Mouse (Mus musculus) brown adipose tissue, adult 24 weeks (tissue): ENCODE measurements around the gene 4930474N05Rik. TPM values are rescaled to one million over a fixed set of nuclear protein-coding genes. Genes with fewer than 3 reads are reported as not detected.

Source experiments
- H3K27ac ChIP-seq: fragments of 200-500 bp; replicated peaks from 2 replicates; pipeline ENCODE4 v1.5.1; 2012; ENCODE audit warnings: low read depth, mild to moderate bottlenecking, low read length
- H3K4me1 ChIP-seq: fragments of 200-500 bp; 2 replicates; pipeline ENCODE4 v1.6.1; 2012; ENCODE audit warnings: low read length, mixed read lengths; ENCODE audit not compliant: control insufficient read depth, insufficient read depth, insufficient read length
- H3K4me3 ChIP-seq: fragments of 200-500 bp; 2 replicates; pipeline ENCODE4 v1.5.1; 2012; ENCODE audit warnings: low read depth, mild to moderate bottlenecking, low read length, moderate library complexity; ENCODE audit not compliant: insufficient read depth
- polyA plus RNA-seq: library from polyadenylated mRNA; stranded (reverse); fragments of >200 nt; gene quantifications from 2 replicates; pipeline ENCODE4 v1.2.4, GENCODE M21; 2012; ENCODE audit not compliant: missing spikeins, insufficient read depth, insufficient read length

The 4930474N05Rik gene
- polyA plus RNA-seq = not detected in 2 replicates

- no peaks in the 10 kb centered on the region for H3K4me1 ChIP-seq
- H3K27ac ChIP-seq = no peak within 1 kb of the TSS
- no peak within 1 kb of the TSS for H3K4me3 ChIP-seq
Measured at GRCm38 (mm10) chr14:36094617-36095016, at the start of gene 4930474N05Rik. Gene 4930474N05Rik, plus strand, starts transcription at chr14:36094917.

DNA sequence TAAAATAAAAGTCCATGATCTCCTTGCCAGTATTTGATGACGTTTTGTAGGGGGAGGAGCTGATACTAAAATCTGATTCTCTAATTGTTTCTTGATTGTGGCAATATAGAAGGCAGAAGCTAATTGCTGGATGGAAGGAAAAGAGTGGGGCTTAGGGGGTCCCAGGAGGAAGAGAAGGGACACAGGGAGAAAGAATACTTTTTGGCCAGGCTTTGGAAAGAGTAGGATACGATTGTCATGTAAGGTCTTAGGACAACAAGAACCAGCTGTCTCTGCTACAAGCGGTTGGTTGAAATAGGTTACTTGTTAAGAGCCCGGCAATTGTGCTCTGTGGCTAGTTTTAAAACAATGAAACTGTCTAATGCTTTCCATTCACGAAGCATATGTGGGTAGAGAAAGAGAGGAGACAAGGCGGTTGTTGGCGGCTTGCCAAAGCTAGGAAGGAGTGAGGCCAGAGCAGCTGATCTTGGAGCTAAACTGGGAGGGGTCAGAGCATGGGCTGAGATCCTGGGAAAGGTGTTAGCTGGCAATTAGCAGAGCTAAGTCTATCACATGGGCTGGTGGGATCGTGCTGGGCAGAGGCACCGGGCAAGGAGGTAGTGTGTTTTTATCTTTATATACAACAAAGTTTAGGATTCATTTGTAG lies 45.8 kb upstream of the 4930474N05Rik start:
- Histone ChIP-seq H3K4me1 (no peaks in the 10 kb centered on the region), H3K4me3 (no peak overlapping the region), H3K27ac (no peak overlapping the region)

- no peak overlapping the region for H3K4me3 ChIP-seq
- H3K4me1 ChIP-seq = no peaks in the 10 kb centered on the region
- no peak overlapping the region for H3K27ac ChIP-seq
Measured at GRCm38 (mm10) chr14:36053281-36053680, 41.4 kb upstream of the 4930474N05Rik start.

DNA sequence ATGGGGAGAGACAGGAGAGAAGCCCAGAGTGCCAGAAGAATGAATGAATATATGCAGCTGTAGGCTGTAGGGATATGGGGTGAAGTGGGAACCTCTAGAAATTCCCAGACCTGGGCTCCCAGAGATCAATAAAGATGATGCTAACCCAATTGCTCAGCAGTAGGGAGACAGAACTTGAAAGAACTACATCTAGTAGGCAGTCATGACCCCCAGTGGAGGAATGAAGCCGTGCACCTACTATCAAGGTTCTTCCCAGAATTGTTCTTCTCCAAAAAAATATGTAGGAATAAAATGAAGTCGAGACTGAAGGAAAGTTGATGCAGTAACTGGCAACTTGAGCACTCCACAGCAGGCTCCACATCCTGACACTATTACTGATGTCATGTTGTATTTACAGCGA lies 3.8 kb downstream of the 4930474N05Rik start:
- Histone ChIP-seq H3K4me1 (no peaks in the 10 kb centered on the region), H3K27ac (no peak overlapping the region), H3K4me3 (no peak overlapping the region)

GRCm38 (mm10) chr14:36099647-36100046 lies 4.9 kb downstream of the 4930474N05Rik start:
- Histone ChIP-seq H3K4me1 (no peaks in the 10 kb centered on the region), H3K4me3 (no peak overlapping the region), H3K27ac (no peak overlapping the region)

GRCm38 (mm10) chr14:36100731-36101130 lies 6.0 kb downstream of the 4930474N05Rik start:
- H3K4me3 ChIP-seq = no peak overlapping the region
- no peaks in the 10 kb centered on the region for H3K4me1 ChIP-seq
- no peak overlapping the region for H3K27ac ChIP-seq

DNA sequence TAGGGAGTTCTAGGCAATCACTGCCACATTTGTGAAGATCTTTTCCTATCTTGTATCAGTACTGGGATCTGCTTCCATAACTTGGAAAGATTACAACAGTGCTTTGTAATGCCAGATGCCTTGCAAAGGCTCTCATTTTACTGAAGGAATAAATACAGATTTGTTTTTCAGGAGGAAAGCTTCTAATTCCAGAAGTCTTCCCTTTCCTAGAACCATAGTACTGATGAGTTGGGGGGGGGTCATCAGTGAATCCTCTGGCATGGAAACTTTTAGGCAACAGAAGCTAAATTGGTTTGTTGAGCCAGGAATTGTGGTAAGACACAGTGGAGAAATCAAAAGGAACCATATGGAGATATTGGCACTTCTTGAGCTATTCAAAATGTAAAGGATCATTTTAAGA lies 19.8 kb downstream of the 4930474N05Rik start:
- no peaks in the 10 kb centered on the region for H3K4me1 ChIP-seq
- no peak overlapping the region for H3K4me3 ChIP-seq
- H3K27ac ChIP-seq = no peak overlapping the region

DNA sequence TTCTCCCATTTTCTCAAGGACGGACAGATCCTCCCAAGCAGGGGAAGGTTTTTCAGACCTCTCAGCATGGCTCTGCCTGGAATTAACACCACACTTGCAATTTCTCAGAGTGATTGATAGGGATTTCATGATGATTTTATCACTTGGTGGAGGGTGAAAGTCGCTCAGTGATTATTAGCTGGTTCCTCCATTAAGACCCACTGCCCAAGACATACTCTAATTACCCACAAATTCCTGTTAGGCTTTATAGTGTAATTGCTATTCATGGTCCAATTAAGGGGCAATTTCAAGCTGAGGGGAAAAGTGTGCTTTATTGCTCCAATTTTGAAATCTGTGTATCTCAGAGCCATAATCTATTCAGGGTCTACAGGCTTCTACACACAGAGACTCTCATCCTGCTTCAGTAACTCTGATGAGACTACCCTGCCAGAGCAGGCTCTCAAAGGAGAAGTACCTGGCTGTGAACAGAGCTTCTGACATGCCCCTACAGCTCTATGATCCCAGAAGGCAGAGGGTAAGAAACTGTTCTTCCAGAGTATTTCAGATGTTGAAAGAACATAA lies 29.1 kb downstream of the 4930474N05Rik start:
- H3K4me3 ChIP-seq = no peak overlapping the region
- H3K4me1 ChIP-seq = no peaks in the 10 kb centered on the region
- H3K27ac ChIP-seq = no peak overlapping the region

GRCm38 (mm10) chr14:36135749-36136148 lies 41.0 kb downstream of the 4930474N05Rik start:
- H3K4me3 ChIP-seq = no peak overlapping the region
- no peaks in the 10 kb centered on the region for H3K4me1 ChIP-seq
- no peak overlapping the region for H3K27ac ChIP-seq

DNA sequence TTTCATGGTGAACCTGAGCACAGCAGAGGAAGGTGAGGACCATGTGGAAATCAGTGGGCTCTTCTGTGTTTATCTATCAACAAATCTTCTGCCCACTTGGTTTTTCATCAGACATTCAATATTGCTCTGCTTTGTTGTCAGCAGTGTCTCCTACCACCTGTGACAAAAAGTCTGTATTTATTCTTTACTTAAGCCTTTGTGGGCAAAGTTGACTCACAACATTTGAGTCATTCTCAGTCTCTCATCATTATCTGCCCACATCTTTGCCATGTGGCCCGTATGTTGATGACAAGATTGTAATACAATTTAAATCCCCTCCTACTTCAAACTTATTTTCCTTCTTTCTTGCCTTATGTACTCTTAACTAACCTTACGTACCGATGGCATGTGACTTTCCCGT lies 43.0 kb downstream of the 4930474N05Rik start:
- Histone ChIP-seq H3K4me3 (no peak overlapping the region), H3K27ac (no peak overlapping the region), H3K4me1 (no peaks in the 10 kb centered on the region)

- H3K27ac ChIP-seq = no peak overlapping the region
- no peaks in the 10 kb centered on the region for H3K4me1 ChIP-seq
- no peak overlapping the region for H3K4me3 ChIP-seq
Measured at GRCm38 (mm10) chr14:36145261-36145660, 50.5 kb downstream of the 4930474N05Rik start.
